Mouse (Mus musculus) neural tube, embryonic 12.5 days (tissue): Measurements from ENCODE around the gene Elk1. TPM values are rescaled to one million over a fixed set of nuclear protein-coding genes. Genes with fewer than 3 reads are reported as not detected.
A peak's percentile ranks its signal among the peaks of the same experiment; 100 is the strongest.

ENCODE experiments used
- ATAC-seq: fragments of 200-750 bp; cut with Nextera tagmentation; 2 replicates; pipeline ENCODE4 v1.8.0; 2017; ENCODE audit warnings: low read depth, mild to moderate bottlenecking, moderate TSS enrichment, moderate library complexity; ENCODE audit not compliant: low FRiP score
- H3K27ac ChIP-seq: fragments of 300-500 bp; sonication (generic); 2 replicates; pipeline ENCODE4 v1.5.1; 2016
- H3K27me3 ChIP-seq: fragments of 300-500 bp; sonication (generic); replicated peaks from 2 replicates; pipeline ENCODE4 v1.6.1; 2016; ENCODE audit warnings: mild to moderate bottlenecking
- H3K36me3 ChIP-seq: fragments of 300-500 bp; sonication (generic); 2 replicates; pipeline ENCODE4 v1.6.1; 2016; ENCODE audit warnings: mild to moderate bottlenecking
- H3K4me1 ChIP-seq: fragments of 300-500 bp; sonication (generic); 2 replicates; pipeline ENCODE4 v1.6.1; 2016
- H3K4me2 ChIP-seq: fragments of 300-500 bp; sonication (generic); replicated peaks from 2 replicates; pipeline ENCODE4 v1.6.1; 2016; ENCODE audit warnings: mild to moderate bottlenecking
- H3K4me3 ChIP-seq: fragments of 300-500 bp; sonication (generic); 2 replicates; pipeline ENCODE4 v1.5.1; 2016
- H3K9ac ChIP-seq: fragments of 300-500 bp; sonication (generic); 2 replicates; pipeline ENCODE4 v1.6.1; 2016; ENCODE audit warnings: mild to moderate bottlenecking
- H3K9me3 ChIP-seq: fragments of 300-500 bp; sonication (generic); 2 replicates; pipeline ENCODE4 v1.6.1; 2016; ENCODE audit warnings: mild to moderate bottlenecking
- WGBS: fragments of 180-500 bp; shearing (Covaris S2); methylation state at CpG from one replicate; pipeline ENCODE4 v1.1.7; 2016; 5-methylcytosine and 5-hydroxymethylcytosine counted together
- polyA plus RNA-seq: library from polyadenylated mRNA; unstranded; fragments of >200 nt; fragmentation: Nextera tagmentation; extraction: Ambion mirVana; gene quantifications from 2 replicates; pipeline ENCODE4 v1.2.1, GENCODE M21; 2016

The Elk1 gene
- polyA plus RNA-seq = 15.0 and 15.9 TPM in 2 replicates

- H3K36me3 ChIP-seq = no peaks in the 10 kb centered on the region
- H3K4me3 ChIP-seq = peak within 1 kb of the TSS; percentile 58
- 17% methylated on average over 30 of the region's 30 CpGs for WGBS
- no peaks in the 10 kb centered on the region for H3K4me1 ChIP-seq
- H3K9ac ChIP-seq = peak within 1 kb of the TSS; percentile 56
- H3K9me3 ChIP-seq = no peaks in the 10 kb centered on the region
- H3K4me2 ChIP-seq = peak within 1 kb of the TSS; percentile 58
- H3K27ac ChIP-seq = no peak within 1 kb of the TSS
- H3K27me3 ChIP-seq = no peaks in the 10 kb centered on the region
- peak; percentile 98 for ATAC-seq
Measured at GRCm38 (mm10) chrX:20950191-20950880, at the start of gene Elk1. Elk1 (minus strand) TSS chrX:20950608.

GRCm38 (mm10) chrX:20980901-20981300 is 30.5 kb upstream of the Elk1 start:
- 85% methylated on average over 1 of the region's 1 CpGs for WGBS

GRCm38 (mm10) chrX:20961477-20962378 is 11.3 kb upstream of the Elk1 start, which contains the start of gene Uxt:
Uxt (minus strand) TSS chrX:20962017.
- Histone ChIP-seq H3K27ac (no peak within 1 kb of the TSS), H3K4me1 (no peaks in the 10 kb centered on the region), H3K4me2 (peak within 1 kb of the TSS; percentile 50), H3K4me3 (peak within 1 kb of the TSS; percentile 50), H3K27me3 (no peaks in the 10 kb centered on the region), H3K9ac (peak within 1 kb of the TSS; percentile 17; the same call in 1 of the 2 replicates), H3K36me3 (peaks cover 3% of the 10 kb centered on the region; the same call in 1 of the 2 replicates), H3K9me3 (no peaks in the 10 kb centered on the region)
- peak; percentile 99 for ATAC-seq
- 16% methylated on average over 57 of the region's 57 CpGs for WGBS

More at GRCm38 (mm10) chrX:20980901-20981300, 30.5 kb upstream of the Elk1 start:
- no peaks in the 10 kb centered on the region for H3K27me3 ChIP-seq
- no peak overlapping the region for H3K9ac ChIP-seq
- H3K4me2 ChIP-seq = no peak overlapping the region
- H3K4me3 ChIP-seq = no peak overlapping the region
- no peaks in the 10 kb centered on the region for H3K9me3 ChIP-seq
- peaks cover 3% of the 10 kb centered on the region; the same call in 1 of the 2 replicates for H3K36me3 ChIP-seq
- no peaks in the 10 kb centered on the region for H3K4me1 ChIP-seq
- ATAC-seq = no peak
- H3K27ac ChIP-seq = no peak overlapping the region

GRCm38 (mm10) chrX:20946055-20946454 is 4.4 kb downstream of the Elk1 start:
- H3K9me3 ChIP-seq = no peaks in the 10 kb centered on the region
- H3K9ac ChIP-seq = no peak overlapping the region
- no peak overlapping the region for H3K4me2 ChIP-seq
- H3K4me1 ChIP-seq = no peaks in the 10 kb centered on the region
- 16% methylated on average over 4 of the region's 4 CpGs for WGBS
- H3K4me3 ChIP-seq = no peak overlapping the region
- ATAC-seq = no peak
- H3K36me3 ChIP-seq = no peaks in the 10 kb centered on the region
- H3K27me3 ChIP-seq = no peaks in the 10 kb centered on the region
- no peak overlapping the region for H3K27ac ChIP-seq

GRCm38 (mm10) chrX:20931963-20932362 is 18.4 kb downstream of the Elk1 start:
- no peak overlapping the region for H3K27ac ChIP-seq
- no peak overlapping the region for H3K4me2 ChIP-seq
- H3K36me3 ChIP-seq = peaks cover 20% of the 10 kb centered on the region
- H3K4me3 ChIP-seq = no peak overlapping the region
- WGBS = 91% methylated on average over 1 of the region's 1 CpGs
- no peaks in the 10 kb centered on the region for H3K27me3 ChIP-seq
- no peak for ATAC-seq
- H3K9me3 ChIP-seq = no peaks in the 10 kb centered on the region
- no peak overlapping the region for H3K9ac ChIP-seq
- H3K4me1 ChIP-seq = no peaks in the 10 kb centered on the region

- H3K4me3 ChIP-seq = no peak within 1 kb of the TSS
- no peak within 1 kb of the TSS for H3K9ac ChIP-seq
- ATAC-seq = no peak
- no peaks in the 10 kb centered on the region for H3K9me3 ChIP-seq
- 95% methylated on average over 1 of the region's 1 CpGs for WGBS
- H3K27me3 ChIP-seq = no peaks in the 10 kb centered on the region
- H3K36me3 ChIP-seq = peaks cover 16% of the 10 kb centered on the region
- no peak within 1 kb of the TSS for H3K4me2 ChIP-seq
- H3K4me1 ChIP-seq = no peaks in the 10 kb centered on the region
- H3K27ac ChIP-seq = no peak within 1 kb of the TSS
Measured at GRCm38 (mm10) chrX:20931364-20931763, 19.0 kb downstream of the Elk1 start, which contains the start of gene Cfp. Cfp (minus strand) TSS chrX:20931555.

GRCm38 (mm10) chrX:20929859-20930258 is 20.5 kb downstream of the Elk1 start:
- 97% methylated on average over 1 of the region's 1 CpGs for WGBS
- no peak overlapping the region for H3K4me3 ChIP-seq

GRCm38 (mm10) chrX:20924976-20925375 is 25.4 kb downstream of the Elk1 start:
- ATAC-seq = no peak
- H3K9ac ChIP-seq = no peak overlapping the region
- H3K27me3 ChIP-seq = no peaks in the 10 kb centered on the region
- H3K4me2 ChIP-seq = no peak overlapping the region
- H3K4me3 ChIP-seq = no peak overlapping the region
- H3K27ac ChIP-seq = no peak overlapping the region
- no peaks in the 10 kb centered on the region for H3K9me3 ChIP-seq
- H3K4me1 ChIP-seq = no peaks in the 10 kb centered on the region
- H3K36me3 ChIP-seq = peaks cover 6% of the 10 kb centered on the region

More at GRCm38 (mm10) chrX:20929859-20930258, 20.5 kb downstream of the Elk1 start:
- no peaks in the 10 kb centered on the region for H3K27me3 ChIP-seq
- no peak for ATAC-seq
- H3K9me3 ChIP-seq = no peaks in the 10 kb centered on the region
- no peak overlapping the region for H3K4me2 ChIP-seq
- H3K36me3 ChIP-seq = peaks cover 6% of the 10 kb centered on the region
- H3K4me1 ChIP-seq = no peaks in the 10 kb centered on the region
- H3K9ac ChIP-seq = no peak overlapping the region
- no peak overlapping the region for H3K27ac ChIP-seq

- no peak for ATAC-seq
- 75% methylated on average over 1 of the region's 1 CpGs for WGBS
- no peaks in the 10 kb centered on the region for H3K9me3 ChIP-seq
- no peak overlapping the region for H3K4me2 ChIP-seq
- H3K9ac ChIP-seq = no peak overlapping the region
- peaks cover 6% of the 10 kb centered on the region for H3K36me3 ChIP-seq
- no peaks in the 10 kb centered on the region for H3K4me1 ChIP-seq
- H3K27ac ChIP-seq = no peak overlapping the region
- H3K27me3 ChIP-seq = no peaks in the 10 kb centered on the region
- H3K4me3 ChIP-seq = no peak overlapping the region
Measured at GRCm38 (mm10) chrX:20923506-20923905, 26.9 kb downstream of the Elk1 start.

- Histone ChIP-seq H3K9me3 (no peaks in the 10 kb centered on the region), H3K36me3 (0 out of 2 replicates have a peak, but pooled peaks cover 2% of the 10 kb centered on the region), H3K4me3 (peak overlapping the region; percentile 5; the same call in 1 of the 2 replicates), H3K27ac (no peak overlapping the region), H3K4me2 (peak overlapping the region; percentile 64), H3K4me1 (no peaks in the 10 kb centered on the region), H3K27me3 (no peaks in the 10 kb centered on the region), H3K9ac (no peak overlapping the region)
- no peak for ATAC-seq
- WGBS = 51% methylated on average over 5 of the region's 5 CpGs
Measured at GRCm38 (mm10) chrX:20921366-20921765, 29.0 kb downstream of the Elk1 start.

GRCm38 (mm10) chrX:20920844-20921364 is 29.5 kb downstream of the Elk1 start, which contains the start of gene Syn1:
Syn1 (minus strand) TSS chrX:20921004.
- H3K9me3 ChIP-seq = no peaks in the 10 kb centered on the region
- H3K27ac ChIP-seq = no peak within 1 kb of the TSS
- no peaks in the 10 kb centered on the region for H3K4me1 ChIP-seq
- H3K4me2 ChIP-seq = peak within 1 kb of the TSS; percentile 64
- H3K36me3 ChIP-seq = 0 out of 2 replicates have a peak, but pooled peaks cover 2% of the 10 kb centered on the region
- peak; percentile 94 for ATAC-seq
- H3K9ac ChIP-seq = peak within 1 kb of the TSS; percentile 45; the same call in 1 of the 2 replicates
- H3K27me3 ChIP-seq = no peaks in the 10 kb centered on the region
- H3K4me3 ChIP-seq = peak within 1 kb of the TSS; percentile 49
- WGBS = 19% methylated on average over 31 of the region's 44 CpGs
